Mouse (Mus musculus) kidney, adult 2 months (tissue): ENCODE data around the gene Nfyc. TPM values are rescaled to one million over a fixed set of nuclear protein-coding genes. Genes with fewer than 3 reads are reported as not detected.

ENCODE experiments used
- DNase-seq: peaks from one replicate; pipeline ENCODE4 v3.0.0; 2021
- H3K27ac ChIP-seq: fragments of 200-500 bp; 2 replicates; pipeline ENCODE4 v1.5.1; 2012; ENCODE audit warnings: low read depth, low read length, control low read depth, inconsistent platforms; ENCODE audit not compliant: insufficient read depth
- H3K27me3 ChIP-seq: fragments of 200-500 bp; replicated peaks from 2 replicates; pipeline ENCODE4 v1.6.1; 2012; ENCODE audit warnings: mild to moderate bottlenecking, moderate library complexity, low read length, inconsistent platforms; ENCODE audit not compliant: control insufficient read depth, insufficient read depth
- H3K36me3 ChIP-seq: fragments of 200-500 bp; 2 replicates; pipeline ENCODE4 v1.6.1; 2012; ENCODE audit warnings: mild to moderate bottlenecking, moderate library complexity, low read length, inconsistent platforms; ENCODE audit not compliant: control insufficient read depth, insufficient read depth
- H3K4me1 ChIP-seq: fragments of 200-500 bp; 2 replicates; pipeline ENCODE4 v1.6.1; 2011; ENCODE audit warnings: low read length; ENCODE audit not compliant: control insufficient read depth, insufficient read depth
- H3K4me3 ChIP-seq: fragments of 200-500 bp; 2 replicates; pipeline ENCODE4 v1.5.1; 2011; ENCODE audit warnings: mild to moderate bottlenecking, low read depth, low read length, control low read depth; ENCODE audit not compliant: insufficient read depth
- CTCF ChIP-seq: fragments of 200-500 bp; conservative IDR thresholded peaks from 2 replicates; pipeline ENCODE4 v1.5.1; 2011; ENCODE audit warnings: low read depth, mild to moderate bottlenecking, control low read depth, low read length, moderate library complexity, mixed read lengths; ENCODE audit not compliant: insufficient read depth, insufficient read length
- POLR2A ChIP-seq: fragments of 200-500 bp; IDR thresholded peaks from one replicate; pipeline ENCODE4 v1.6.1; 2011; ENCODE audit warnings: low read depth, low read length, control low read depth
- WGBS: fragments of 180-500 bp; shearing (Covaris S2); methylation state at CpG from one replicate; pipeline ENCODE4 v1.1.7; 2018; 5-methylcytosine and 5-hydroxymethylcytosine counted together
- polyA plus RNA-seq: library from polyadenylated mRNA; depleted of rRNA; stranded (reverse); fragments of >200 nt; gene quantifications from 2 replicates; pipeline ENCODE4 v1.2.3, GENCODE M21; 2012

Gene Nfyc
- polyA plus RNA-seq, 1 experiment: 218 TPM

GRCm38 (mm10) chr4:120743636-120744035 lies 87.7 kb downstream of the Nfyc start:
- TF ChIP-seq CTCF: no peak
- no peak for TF ChIP-seq POLR2A
- H3K4me1 ChIP-seq: no peaks in the 10 kb centered on the region
- WGBS: 76% methylated on average over 3 of the region's 3 CpGs
- no peaks in the 10 kb centered on the region for H3K36me3 ChIP-seq
- H3K27me3 ChIP-seq: no peaks in the 10 kb centered on the region; the same call in 1 of the 2 replicates
- no peak overlapping the region for H3K27ac ChIP-seq
- no peak overlapping the region for H3K4me3 ChIP-seq
- no peak for DNase-seq

GRCm38 (mm10) chr4:120741303-120741702 lies 90.1 kb downstream of the Nfyc start:
- no peak for TF ChIP-seq CTCF
- no peak for TF ChIP-seq POLR2A
- no peak overlapping the region for H3K27ac ChIP-seq
- H3K27me3 ChIP-seq: no peaks in the 10 kb centered on the region
- 90% methylated on average over 6 of the region's 6 CpGs for WGBS
- H3K36me3 ChIP-seq: no peaks in the 10 kb centered on the region
- H3K4me3 ChIP-seq: no peak overlapping the region
- H3K4me1 ChIP-seq: no peaks in the 10 kb centered on the region
- no peak for DNase-seq

DNA sequence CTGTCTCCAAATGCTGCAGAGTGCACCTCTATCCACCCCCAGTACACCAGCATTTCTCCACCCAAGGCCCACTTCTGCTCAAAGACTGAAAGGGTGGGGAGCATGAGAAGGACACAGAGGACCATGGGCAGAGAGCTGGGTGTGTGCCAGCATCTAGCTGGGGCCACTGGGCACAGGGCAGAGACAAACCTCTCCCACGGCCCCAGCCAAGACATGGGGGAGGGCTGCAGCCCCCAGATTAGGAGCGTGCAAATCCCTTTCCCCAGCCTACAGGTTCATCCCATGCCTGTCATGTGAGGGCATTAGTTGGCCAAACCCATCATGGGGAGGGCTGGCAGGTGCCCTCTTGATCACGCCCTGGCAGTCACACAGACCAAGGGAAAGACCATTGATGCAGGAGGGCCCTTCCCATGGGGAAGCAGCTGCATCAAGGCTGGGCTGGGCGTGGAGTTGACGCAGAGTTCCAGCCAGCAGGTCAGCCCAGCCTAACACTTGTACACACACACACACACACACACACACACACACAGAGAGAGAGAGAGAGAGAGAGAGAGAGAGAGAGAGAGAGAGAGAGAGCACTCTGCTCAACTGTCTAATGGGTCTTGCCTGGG lies 97.3 kb downstream of the Nfyc start:
- 80% methylated on average over 5 of the region's 5 CpGs for WGBS
- Histone ChIP-seq H3K36me3 (no peaks in the 10 kb centered on the region), H3K4me1 (peaks cover 5% of the 10 kb centered on the region; the same call in 1 of the 2 replicates), H3K27ac (no peak overlapping the region), H3K4me3 (no peak overlapping the region), H3K27me3 (no peaks in the 10 kb centered on the region)
- no peak for TF ChIP-seq POLR2A
- no peak for TF ChIP-seq CTCF
- DNase-seq: no peak

- WGBS: 87% methylated on average over 6 of the region's 6 CpGs
- H3K27me3 ChIP-seq: no peaks in the 10 kb centered on the region
- DNase-seq: no peak
- no peaks in the 10 kb centered on the region for H3K36me3 ChIP-seq
- H3K4me3 ChIP-seq: no peak overlapping the region
- TF ChIP-seq POLR2A: no peak
- no peak for TF ChIP-seq CTCF
- H3K4me1 ChIP-seq: peaks cover 5% of the 10 kb centered on the region; the same call in 1 of the 2 replicates
- H3K27ac ChIP-seq: no peak overlapping the region
These were observed 98.6 kb downstream of the Nfyc start for GRCm38 (mm10) chr4:120732737-120733136.

GRCm38 (mm10) chr4:120731030-120731644 lies 100.2 kb downstream of the Nfyc start:
- no peak overlapping the region for H3K27ac ChIP-seq
- no peak for TF ChIP-seq CTCF
- no peak for TF ChIP-seq POLR2A
- H3K4me3 ChIP-seq: peak overlapping the region; percentile 61
- H3K27me3 ChIP-seq: no peaks in the 10 kb centered on the region
- H3K36me3 ChIP-seq: no peaks in the 10 kb centered on the region
- peak; percentile 74 for DNase-seq
- peaks cover 5% of the 10 kb centered on the region; the same call in 1 of the 2 replicates for H3K4me1 ChIP-seq
- 1% methylated on average over 40 of the region's 40 CpGs for WGBS

DNA sequence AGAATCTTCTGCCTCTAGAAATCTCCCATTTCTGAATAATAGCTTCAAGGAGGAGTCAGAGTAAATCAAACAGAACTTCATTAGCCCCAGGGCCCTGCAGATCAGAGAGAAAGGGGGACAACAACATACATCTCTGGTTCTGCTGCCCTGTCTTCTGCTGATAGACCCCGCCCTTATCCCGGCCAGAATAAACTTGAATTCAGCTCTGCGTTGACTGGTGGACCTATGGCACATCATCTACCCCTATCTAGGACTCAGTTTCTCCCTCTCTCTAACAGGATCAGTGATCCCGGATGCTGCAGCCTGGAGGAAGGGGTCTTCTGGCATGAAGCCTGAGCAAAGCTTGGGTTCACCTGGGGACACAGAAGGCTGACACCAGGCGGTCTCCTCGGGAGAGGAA lies 100.8 kb downstream of the Nfyc start:
- no peak for DNase-seq
- no peak overlapping the region for H3K27ac ChIP-seq
- H3K4me1 ChIP-seq: peaks cover 5% of the 10 kb centered on the region; the same call in 1 of the 2 replicates
- no peaks in the 10 kb centered on the region for H3K36me3 ChIP-seq
- peak overlapping the region; percentile 61; the same call in 1 of the 2 replicates for H3K4me3 ChIP-seq
- TF ChIP-seq POLR2A (no peak), CTCF (no peak)
- 38% methylated on average over 6 of the region's 6 CpGs for WGBS
- no peaks in the 10 kb centered on the region for H3K27me3 ChIP-seq

DNA sequence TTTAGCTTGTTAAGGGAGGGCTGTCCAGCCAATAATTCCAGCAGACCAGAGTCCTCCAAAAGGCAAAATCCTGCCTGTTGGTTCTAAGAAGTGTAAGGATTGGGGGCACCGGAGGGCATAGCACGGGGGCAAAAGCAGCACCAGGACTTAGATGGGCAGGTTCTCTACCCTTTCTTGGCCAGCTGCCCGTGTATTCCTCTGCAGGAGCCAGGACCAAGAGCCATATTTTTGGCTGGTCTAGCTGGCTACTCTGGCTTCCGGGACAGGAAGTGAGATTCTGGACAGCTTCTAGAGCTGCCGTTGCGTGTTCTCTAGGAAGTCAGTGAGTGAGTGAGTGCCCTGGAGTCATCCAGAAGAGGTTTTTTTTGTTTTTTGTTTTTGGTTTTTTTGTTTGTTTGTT lies 101.2 kb downstream of the Nfyc start:
- DNase-seq: peak; percentile 58
- no peaks in the 10 kb centered on the region for H3K27me3 ChIP-seq
- TF ChIP-seq POLR2A (no peak), CTCF (no peak)
- 46% methylated on average over 6 of the region's 6 CpGs for WGBS
- H3K4me3 ChIP-seq: no peak overlapping the region
- peaks cover 5% of the 10 kb centered on the region; the same call in 1 of the 2 replicates for H3K4me1 ChIP-seq
- H3K36me3 ChIP-seq: no peaks in the 10 kb centered on the region
- H3K27ac ChIP-seq: no peak overlapping the region
